Mouse (Mus musculus): ENCODE measurements at regions not wholly inside any gene's neighbourhood (a gene's known extent, or its start where the extent isn't known, plus 50 kb on each side); places are given as distances from the start of the nearest gene placed in this dataset.
A peak's percentile ranks its signal among the peaks of the same experiment; 100 is the strongest.

GRCm38 (mm10) chr8:115813426-115813825 is 105.8 kb upstream of the Maf start:
- WGBS, result 73% methylated on average over 4 of the region's 4 CpGs
- no peak for DNase-seq (ENCODE audit: extremely low read depth, low read depth, low spot score)
- H3K27ac ChIP-seq (replicated peaks; ENCODE audit: insufficient read depth, low read depth, low read length), result no peak overlapping the region
- no peak overlapping the region for H3K4me3 ChIP-seq (ENCODE audit: insufficient read depth, low read depth, low read length)
- no peaks in the 10 kb centered on the region for H3K27me3 ChIP-seq (ENCODE audit: control insufficient read depth, insufficient read depth, low read length)
- TF ChIP-seq POLR2A (IDR thresholded peaks at IDR 0.05; ENCODE audit: extremely low read depth, insufficient read depth, low read length), result no peak
- no peak for TF ChIP-seq CTCF (IDR thresholded peaks at IDR 0.05; ENCODE audit: low read depth, low read length)
- H3K4me1 ChIP-seq (ENCODE audit: control insufficient read depth, insufficient read depth, low read length), result no peaks in the 10 kb centered on the region
- H3K36me3 ChIP-seq (ENCODE audit: control insufficient read depth, insufficient read depth, low read length), result no peaks in the 10 kb centered on the region
- H3K9ac ChIP-seq (ENCODE audit: low read depth, low read length), result no peak overlapping the region
- no peaks in the 10 kb centered on the region for H3K79me2 ChIP-seq (ENCODE audit: control insufficient read depth, insufficient read depth, low read length)

- H3K4me1 ChIP-seq (ENCODE audit: control insufficient read depth, insufficient read depth, low read length), result no peaks in the 10 kb centered on the region
- H3K36me3 ChIP-seq (ENCODE audit: control insufficient read depth, insufficient read depth, low read length), result no peaks in the 10 kb centered on the region
- no peak overlapping the region for H3K9ac ChIP-seq (ENCODE audit: low read depth, low read length)
- TF ChIP-seq CTCF (IDR thresholded peaks at IDR 0.05; ENCODE audit: low read depth, low read length) (no peak), POLR2A (IDR thresholded peaks at IDR 0.05; ENCODE audit: extremely low read depth, insufficient read depth, low read length) (no peak)
- peak; percentile 60 for DNase-seq (ENCODE audit: extremely low read depth, low read depth, low spot score)
- no peaks in the 10 kb centered on the region for H3K79me2 ChIP-seq (ENCODE audit: control insufficient read depth, insufficient read depth, low read length)
- WGBS, result 41% methylated on average over 9 of the region's 9 CpGs
- no peak overlapping the region for H3K4me3 ChIP-seq (ENCODE audit: insufficient read depth, low read depth, low read length)
- no peak overlapping the region for H3K27ac ChIP-seq (replicated peaks; ENCODE audit: insufficient read depth, low read depth, low read length)
- H3K27me3 ChIP-seq (ENCODE audit: control insufficient read depth, insufficient read depth, low read length), result no peaks in the 10 kb centered on the region
These were observed 99.0 kb upstream of the Maf start for GRCm38 (mm10) chr8:115806579-115806978.

GRCm38 (mm10) chr8:115806139-115806538 is 98.5 kb upstream of the Maf start:
- H3K79me2 ChIP-seq (ENCODE audit: control insufficient read depth, insufficient read depth, low read length), result no peaks in the 10 kb centered on the region
- DNase-seq (ENCODE audit: extremely low read depth, low read depth, low spot score), result no peak
- H3K4me1 ChIP-seq (ENCODE audit: control insufficient read depth, insufficient read depth, low read length), result no peaks in the 10 kb centered on the region
- no peak for TF ChIP-seq CTCF (IDR thresholded peaks at IDR 0.05; ENCODE audit: low read depth, low read length)
- TF ChIP-seq POLR2A (IDR thresholded peaks at IDR 0.05; ENCODE audit: extremely low read depth, insufficient read depth, low read length), result no peak
- H3K27ac ChIP-seq (replicated peaks; ENCODE audit: insufficient read depth, low read depth, low read length), result no peak overlapping the region
- H3K9ac ChIP-seq (ENCODE audit: low read depth, low read length), result no peak overlapping the region
- H3K27me3 ChIP-seq (ENCODE audit: control insufficient read depth, insufficient read depth, low read length), result no peaks in the 10 kb centered on the region
- H3K4me3 ChIP-seq (ENCODE audit: insufficient read depth, low read depth, low read length), result no peak overlapping the region
- 67% methylated on average over 6 of the region's 6 CpGs for WGBS
- H3K36me3 ChIP-seq (ENCODE audit: control insufficient read depth, insufficient read depth, low read length), result no peaks in the 10 kb centered on the region

- Histone ChIP-seq H3K27ac (replicated peaks; ENCODE audit: insufficient read depth, low read depth, low read length) (no peak overlapping the region), H3K36me3 (ENCODE audit: control insufficient read depth, insufficient read depth, low read length) (no peaks in the 10 kb centered on the region)
- WGBS, result 65% methylated on average over 1 of the region's 1 CpGs
These were observed 86.0 kb upstream of the Maf start for GRCm38 (mm10) chr8:115793587-115793986.

GRCm38 (mm10) chr8:115788421-115788820 is 80.8 kb upstream of the Maf start:
- TF ChIP-seq POLR2A (IDR thresholded peaks at IDR 0.05; ENCODE audit: extremely low read depth, insufficient read depth, low read length) (no peak), CTCF (IDR thresholded peaks at IDR 0.05; ENCODE audit: low read depth, low read length) (no peak)
- Histone ChIP-seq H3K36me3 (ENCODE audit: control insufficient read depth, insufficient read depth, low read length) (no peaks in the 10 kb centered on the region), H3K4me1 (ENCODE audit: control insufficient read depth, insufficient read depth, low read length) (no peaks in the 10 kb centered on the region), H3K27me3 (ENCODE audit: control insufficient read depth, insufficient read depth, low read length) (no peaks in the 10 kb centered on the region), H3K9ac (ENCODE audit: low read depth, low read length) (no peak overlapping the region), H3K27ac (replicated peaks; ENCODE audit: insufficient read depth, low read depth, low read length) (no peak overlapping the region), H3K4me3 (ENCODE audit: insufficient read depth, low read depth, low read length) (no peak overlapping the region), H3K79me2 (ENCODE audit: control insufficient read depth, insufficient read depth, low read length) (no peaks in the 10 kb centered on the region)
- peak; percentile 38 for DNase-seq (ENCODE audit: extremely low read depth, low read depth, low spot score)
- WGBS, result 85% methylated on average over 6 of the region's 6 CpGs

More at GRCm38 (mm10) chr8:115793587-115793986, 86.0 kb upstream of the Maf start:
- no peak for TF ChIP-seq POLR2A (IDR thresholded peaks at IDR 0.05; ENCODE audit: extremely low read depth, insufficient read depth, low read length)
- no peak for TF ChIP-seq CTCF (IDR thresholded peaks at IDR 0.05; ENCODE audit: low read depth, low read length)
- H3K4me3 ChIP-seq (ENCODE audit: insufficient read depth, low read depth, low read length), result no peak overlapping the region
- H3K4me1 ChIP-seq (ENCODE audit: control insufficient read depth, insufficient read depth, low read length), result no peaks in the 10 kb centered on the region
- H3K27me3 ChIP-seq (ENCODE audit: control insufficient read depth, insufficient read depth, low read length), result no peaks in the 10 kb centered on the region
- no peak for DNase-seq (ENCODE audit: extremely low read depth, low read depth, low spot score)
- no peaks in the 10 kb centered on the region for H3K79me2 ChIP-seq (ENCODE audit: control insufficient read depth, insufficient read depth, low read length)
- no peak overlapping the region for H3K9ac ChIP-seq (ENCODE audit: low read depth, low read length)

GRCm38 (mm10) chr8:115786185-115786584 is 78.6 kb upstream of the Maf start:
- no peak overlapping the region for H3K27ac ChIP-seq (replicated peaks; ENCODE audit: insufficient read depth, low read depth, low read length)
- no peaks in the 10 kb centered on the region for H3K36me3 ChIP-seq (ENCODE audit: control insufficient read depth, insufficient read depth, low read length)
- WGBS, result 63% methylated on average over 4 of the region's 4 CpGs
- no peak for DNase-seq (ENCODE audit: extremely low read depth, low read depth, low spot score)
- no peaks in the 10 kb centered on the region for H3K27me3 ChIP-seq (ENCODE audit: control insufficient read depth, insufficient read depth, low read length)
- TF ChIP-seq CTCF (IDR thresholded peaks at IDR 0.05; ENCODE audit: low read depth, low read length), result no peak
- no peak for TF ChIP-seq POLR2A (IDR thresholded peaks at IDR 0.05; ENCODE audit: extremely low read depth, insufficient read depth, low read length)
- no peak overlapping the region for H3K4me3 ChIP-seq (ENCODE audit: insufficient read depth, low read depth, low read length)
- no peaks in the 10 kb centered on the region for H3K4me1 ChIP-seq (ENCODE audit: control insufficient read depth, insufficient read depth, low read length)
- H3K9ac ChIP-seq (ENCODE audit: low read depth, low read length), result no peak overlapping the region
- H3K79me2 ChIP-seq (ENCODE audit: control insufficient read depth, insufficient read depth, low read length), result no peaks in the 10 kb centered on the region

Measured in liver, adult 2 months (tissue).